Mouse (Mus musculus): Measurements from ENCODE around the gene Coro1b. TPM values are rescaled to one million over a fixed set of nuclear protein-coding genes. Genes with fewer than 3 reads are reported as not detected.

The Coro1b gene
- polyA plus RNA-seq, 1 experiment from 2014 or later = 143 TPM

DNA sequence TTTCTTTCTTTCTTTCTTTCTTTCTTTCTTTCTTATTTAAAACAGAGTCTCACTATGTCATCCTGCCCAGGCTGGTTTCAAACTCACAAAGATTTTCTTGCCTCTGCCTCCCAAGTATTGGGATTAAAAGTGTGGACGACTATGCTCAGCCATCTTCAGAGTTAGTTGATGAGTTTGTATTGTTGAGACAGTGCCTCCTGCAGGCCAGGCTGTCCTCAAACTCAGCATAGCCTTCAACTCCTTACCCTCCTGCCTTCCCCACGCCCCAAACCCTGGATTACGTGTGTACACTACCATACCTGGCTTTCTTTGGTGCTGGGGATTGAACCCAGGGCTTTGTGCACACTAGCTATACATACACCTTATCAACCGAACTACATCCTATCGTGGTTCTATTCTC is 12.0 kb upstream of the Coro1b start:
- peaks cover 8% of the 10 kb centered on the region for H3K36me3 ChIP-seq (ENCODE audit: control insufficient read depth, insufficient read depth)
- no peaks in the 10 kb centered on the region for H3K4me1 ChIP-seq (replicated peaks; ENCODE audit: control insufficient read depth, insufficient read depth, low read length)
- ATAC-seq = no peak
- WGBS = 76% methylated on average over 5 of the region's 5 CpGs
- no peak overlapping the region for H3K4me2 ChIP-seq (ENCODE audit: low read length)
- H3K4me3 ChIP-seq (replicated peaks; ENCODE audit: low read length) = no peak overlapping the region
- H3K27me3 ChIP-seq (replicated peaks; ENCODE audit: control insufficient read depth, insufficient read depth, low read length) = no peaks in the 10 kb centered on the region
- no peak overlapping the region for H3K9ac ChIP-seq (replicated peaks; ENCODE audit: low read depth, low read length)
- no peak overlapping the region for H3K27ac ChIP-seq (ENCODE audit: low read length)
- H3K9me3 ChIP-seq (ENCODE audit: control insufficient read depth, low read length) = no peaks in the 10 kb centered on the region

DNA sequence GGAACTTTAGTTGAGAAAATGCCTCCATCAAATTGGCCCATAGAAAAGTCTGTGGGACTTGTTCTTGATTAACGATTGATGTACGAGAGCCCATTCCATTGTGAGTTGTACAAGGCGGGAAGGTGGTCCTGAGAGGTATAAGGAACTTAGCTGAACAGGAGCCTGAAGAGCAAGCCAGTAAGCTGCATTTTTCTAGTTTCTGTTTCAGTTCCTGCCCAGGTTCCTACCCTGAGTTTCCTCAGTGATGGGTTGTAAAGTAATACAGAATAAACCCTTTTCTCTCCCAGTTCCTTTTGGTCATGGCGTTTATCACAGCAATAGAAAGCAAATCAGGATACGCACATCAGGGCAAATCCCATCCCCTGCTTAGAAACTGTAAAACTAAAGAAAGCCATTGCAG is 10.5 kb upstream of the Coro1b start:
- H3K4me2 ChIP-seq (ENCODE audit: low read length) = no peak overlapping the region
- no peak overlapping the region for H3K4me3 ChIP-seq (replicated peaks; ENCODE audit: low read length)
- H3K27ac ChIP-seq (ENCODE audit: low read length) = no peak overlapping the region
- no peak for ATAC-seq
- H3K9ac ChIP-seq (replicated peaks; ENCODE audit: low read depth, low read length) = no peak overlapping the region
- H3K4me1 ChIP-seq (replicated peaks; ENCODE audit: control insufficient read depth, insufficient read depth, low read length) = no peaks in the 10 kb centered on the region
- WGBS = 82% methylated on average over 5 of the region's 5 CpGs
- no peaks in the 10 kb centered on the region for H3K9me3 ChIP-seq (ENCODE audit: control insufficient read depth, low read length)
- no peaks in the 10 kb centered on the region for H3K36me3 ChIP-seq (ENCODE audit: control insufficient read depth, insufficient read depth)
- no peaks in the 10 kb centered on the region for H3K27me3 ChIP-seq (replicated peaks; ENCODE audit: control insufficient read depth, insufficient read depth, low read length)

DNA sequence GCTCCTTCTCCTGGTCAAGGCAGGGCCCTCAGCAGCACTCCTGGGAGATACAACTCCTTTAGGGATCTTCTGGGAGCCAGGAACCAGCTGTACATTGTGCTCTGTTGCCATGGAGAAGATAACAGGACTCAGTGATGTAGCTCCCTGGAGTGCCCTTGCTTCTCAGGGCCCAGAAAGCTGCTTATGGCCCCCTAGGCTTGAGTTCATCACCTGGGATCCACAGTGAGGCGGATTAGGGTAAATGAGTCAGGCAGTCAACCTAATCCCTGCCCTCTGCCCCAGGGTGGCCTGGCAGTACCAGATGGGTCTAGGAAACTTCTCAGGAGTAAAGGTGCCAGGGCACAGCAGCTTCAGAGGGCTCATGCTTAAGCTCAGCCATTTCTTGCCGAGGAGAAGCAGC is 9.0 kb upstream of the Coro1b start, which contains the start of gene Gpr152:
Gpr152 (plus strand) TSS at position 342 of the 400 bp plus-strand sequence.
- WGBS = 68% methylated on average over 2 of the region's 2 CpGs
- H3K27me3 ChIP-seq (replicated peaks; ENCODE audit: control insufficient read depth, insufficient read depth, low read length) = no peaks in the 10 kb centered on the region
- H3K4me3 ChIP-seq (replicated peaks; ENCODE audit: low read length) = no peak within 1 kb of the TSS
- H3K9me3 ChIP-seq (ENCODE audit: control insufficient read depth, low read length) = no peaks in the 10 kb centered on the region
- no peak within 1 kb of the TSS for H3K27ac ChIP-seq (ENCODE audit: low read length)
- H3K9ac ChIP-seq (replicated peaks; ENCODE audit: low read depth, low read length) = no peak within 1 kb of the TSS
- no peak within 1 kb of the TSS for H3K4me2 ChIP-seq (ENCODE audit: low read length)
- ATAC-seq = no peak
- no peaks in the 10 kb centered on the region for H3K36me3 ChIP-seq (ENCODE audit: control insufficient read depth, insufficient read depth)
- H3K4me1 ChIP-seq (replicated peaks; ENCODE audit: control insufficient read depth, insufficient read depth, low read length) = no peaks in the 10 kb centered on the region

DNA sequence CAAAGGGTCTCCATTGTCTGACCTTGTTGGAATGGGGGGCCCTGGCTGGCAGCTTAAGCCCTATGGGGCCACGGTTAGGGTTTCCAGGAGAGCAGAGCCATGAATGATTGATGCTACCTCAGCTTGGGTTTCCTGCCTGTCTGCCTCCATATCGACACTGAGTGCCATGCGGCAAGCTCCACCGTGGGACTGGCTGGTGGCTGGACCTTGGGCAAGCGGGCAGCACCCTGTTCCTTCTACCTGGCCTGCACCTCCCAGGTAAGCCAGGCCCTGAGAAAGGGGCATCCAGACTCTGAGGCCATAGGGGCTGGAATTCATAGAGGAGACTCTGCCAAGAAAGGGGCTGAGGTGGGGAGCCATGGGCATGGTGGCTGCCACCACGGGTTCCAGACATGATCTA is 8.3 kb upstream of the Coro1b start:
- Histone ChIP-seq H3K9me3 (ENCODE audit: control insufficient read depth, low read length) (no peaks in the 10 kb centered on the region), H3K36me3 (ENCODE audit: control insufficient read depth, insufficient read depth) (no peaks in the 10 kb centered on the region), H3K4me2 (ENCODE audit: low read length) (no peak overlapping the region), H3K9ac (replicated peaks; ENCODE audit: low read depth, low read length) (no peak overlapping the region), H3K4me1 (replicated peaks; ENCODE audit: control insufficient read depth, insufficient read depth, low read length) (no peaks in the 10 kb centered on the region), H3K27me3 (replicated peaks; ENCODE audit: control insufficient read depth, insufficient read depth, low read length) (no peaks in the 10 kb centered on the region), H3K27ac (ENCODE audit: low read length) (no peak overlapping the region), H3K4me3 (replicated peaks; ENCODE audit: low read length) (no peak overlapping the region)
- no peak for ATAC-seq
- 78% methylated on average over 6 of the region's 6 CpGs for WGBS

DNA sequence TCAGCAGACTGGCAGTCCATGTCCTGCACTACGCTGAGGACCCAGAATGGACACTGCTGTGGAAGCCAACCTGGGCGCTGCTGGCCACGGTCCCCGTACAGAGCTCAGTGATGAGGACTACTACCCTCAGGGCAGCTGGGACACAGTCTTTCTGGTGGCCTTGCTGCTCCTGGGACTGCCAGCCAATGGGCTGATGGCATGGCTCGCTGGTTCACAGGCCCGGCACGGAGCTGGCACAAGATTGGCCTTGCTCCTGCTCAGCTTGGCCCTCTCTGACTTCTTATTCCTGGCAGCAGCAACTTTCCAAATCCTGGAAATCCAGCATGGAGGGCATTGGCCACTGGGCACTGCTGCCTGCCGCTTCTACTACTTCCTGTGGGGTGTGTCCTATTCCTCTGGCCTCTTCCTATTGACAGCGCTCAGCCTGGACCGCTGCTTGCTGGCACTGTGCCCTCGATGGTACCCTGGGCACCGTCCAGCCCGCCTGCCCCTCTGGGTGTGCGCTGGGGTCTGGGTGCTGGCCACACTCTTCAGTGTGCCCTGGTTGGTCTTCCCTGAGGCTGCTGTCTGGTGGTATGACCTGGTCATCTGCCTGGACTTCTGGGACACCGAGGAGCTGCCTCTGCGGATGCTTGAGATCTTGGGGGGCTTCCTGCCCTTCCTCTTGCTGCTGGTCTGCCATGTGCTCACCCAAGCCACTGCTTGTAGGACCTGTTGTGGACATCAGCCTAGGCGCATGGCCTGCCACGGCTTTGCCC is 5.8 kb upstream of the Coro1b start:
- Histone ChIP-seq H3K4me2 (ENCODE audit: low read length) (no peak overlapping the region), H3K27me3 (replicated peaks; ENCODE audit: control insufficient read depth, insufficient read depth, low read length) (no peaks in the 10 kb centered on the region), H3K4me1 (replicated peaks; ENCODE audit: control insufficient read depth, insufficient read depth, low read length) (peaks cover 1% of the 10 kb centered on the region), H3K27ac (ENCODE audit: low read length) (no peak overlapping the region), H3K36me3 (ENCODE audit: control insufficient read depth, insufficient read depth) (no peaks in the 10 kb centered on the region), H3K9me3 (ENCODE audit: control insufficient read depth, low read length) (no peaks in the 10 kb centered on the region), H3K9ac (replicated peaks; ENCODE audit: low read depth, low read length) (no peak overlapping the region), H3K4me3 (replicated peaks; ENCODE audit: low read length) (no peak overlapping the region)
- 90% methylated on average over 18 of the region's 18 CpGs for WGBS
- ATAC-seq = no peak

DNA sequence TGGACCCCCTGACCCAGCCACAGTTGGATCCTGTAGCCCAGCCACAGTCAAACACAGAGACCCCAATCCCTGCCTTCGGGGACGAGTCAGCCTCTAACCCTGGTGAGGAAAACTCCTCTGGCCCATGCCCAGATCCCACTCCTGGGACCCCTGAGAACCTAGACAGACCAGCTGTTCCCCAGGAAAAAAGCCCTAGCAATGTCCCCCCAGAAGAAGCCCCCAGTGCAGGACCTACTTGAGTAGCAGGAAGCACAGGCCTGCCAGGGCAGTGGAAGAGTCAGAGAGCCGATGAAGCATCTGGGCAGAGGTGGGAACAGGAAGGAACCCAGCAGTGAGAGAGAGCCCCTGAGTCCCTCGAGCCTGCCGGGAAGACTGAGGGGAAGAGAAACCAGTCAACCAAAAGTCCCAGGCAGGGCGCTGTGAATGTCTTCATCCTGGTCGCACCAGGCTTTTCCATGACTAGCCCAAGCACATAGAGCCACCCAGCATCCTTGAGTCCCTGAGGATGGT is 4.6 kb upstream of the Coro1b start, which contains the start of gene Cabp4:
Cabp4 (minus strand) TSS at position 275 of the 510 bp plus-strand sequence.
- 83% methylated on average over 7 of the region's 7 CpGs for WGBS
- H3K36me3 ChIP-seq (ENCODE audit: control insufficient read depth, insufficient read depth) = no peaks in the 10 kb centered on the region

DNA sequence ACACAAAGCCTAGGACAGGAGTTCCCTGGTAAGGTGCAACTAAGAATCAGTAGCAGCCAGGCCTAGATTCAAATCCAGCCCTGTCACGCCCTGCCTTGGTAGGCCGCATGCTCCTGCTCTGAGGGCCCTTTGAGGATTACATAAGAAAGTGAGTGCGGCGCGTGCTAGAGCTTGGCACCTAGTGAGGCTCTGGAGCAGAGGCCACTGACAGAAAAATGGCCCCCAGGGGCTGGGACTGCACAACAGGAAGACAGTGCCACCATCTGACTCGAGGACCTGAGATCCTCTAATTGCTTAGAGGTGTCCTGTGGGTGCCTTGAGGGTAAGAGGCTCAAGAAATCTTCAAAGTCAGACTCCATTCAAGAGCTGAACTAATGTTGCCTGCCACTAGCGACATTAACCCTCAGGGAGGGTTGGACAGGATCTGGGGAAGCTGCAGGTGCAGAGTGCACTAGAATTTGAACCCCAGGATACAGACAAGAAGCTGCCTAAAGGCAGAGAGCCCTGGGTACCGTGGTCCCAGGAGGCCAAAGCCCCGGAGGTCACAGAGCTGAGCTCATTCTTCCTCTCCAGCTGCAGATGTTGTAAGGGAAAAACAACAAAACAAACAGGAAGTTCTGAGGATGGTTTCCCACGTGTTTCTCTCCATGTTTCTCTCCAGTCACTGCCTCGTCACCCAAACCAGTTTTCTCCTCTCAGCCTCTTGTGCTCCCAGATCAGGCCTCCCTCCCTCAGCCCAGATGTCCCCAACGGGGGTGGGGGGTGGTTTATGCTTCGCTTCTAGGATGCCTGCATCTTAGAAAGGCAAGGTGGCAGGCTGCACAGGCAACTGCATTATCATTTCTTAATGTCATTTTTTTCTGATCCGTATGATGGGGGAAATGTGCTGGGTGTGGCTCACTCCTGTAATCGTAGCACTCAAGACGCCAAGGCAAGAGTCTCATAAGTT is 3.6 kb upstream of the Coro1b start:
- Histone ChIP-seq H3K36me3 (ENCODE audit: control insufficient read depth, insufficient read depth) (no peaks in the 10 kb centered on the region), H3K4me3 (replicated peaks; ENCODE audit: low read length) (no peak overlapping the region), H3K9me3 (ENCODE audit: control insufficient read depth, low read length) (no peaks in the 10 kb centered on the region), H3K27me3 (replicated peaks; ENCODE audit: control insufficient read depth, insufficient read depth, low read length) (no peaks in the 10 kb centered on the region), H3K27ac (ENCODE audit: low read length) (no peak overlapping the region), H3K4me1 (replicated peaks; ENCODE audit: control insufficient read depth, insufficient read depth, low read length) (peaks cover 18% of the 10 kb centered on the region), H3K4me2 (ENCODE audit: low read length) (no peak overlapping the region), H3K9ac (replicated peaks; ENCODE audit: low read depth, low read length) (no peak overlapping the region)
- 85% methylated on average over 16 of the region's 16 CpGs for WGBS
- no peak for ATAC-seq

More for the DNA sequence above, 4.6 kb upstream of the Coro1b start, which contains the start of gene Cabp4:
- Histone ChIP-seq H3K4me1 (replicated peaks; ENCODE audit: control insufficient read depth, insufficient read depth, low read length) (peaks cover 7% of the 10 kb centered on the region), H3K4me3 (replicated peaks; ENCODE audit: low read length) (no peak within 1 kb of the TSS), H3K4me2 (ENCODE audit: low read length) (no peak within 1 kb of the TSS), H3K9ac (replicated peaks; ENCODE audit: low read depth, low read length) (no peak within 1 kb of the TSS), H3K27me3 (replicated peaks; ENCODE audit: control insufficient read depth, insufficient read depth, low read length) (no peaks in the 10 kb centered on the region), H3K9me3 (ENCODE audit: control insufficient read depth, low read length) (no peaks in the 10 kb centered on the region), H3K27ac (ENCODE audit: low read length) (no peak within 1 kb of the TSS; the same call in 1 of the 2 replicates)
- no peak for ATAC-seq

DNA sequence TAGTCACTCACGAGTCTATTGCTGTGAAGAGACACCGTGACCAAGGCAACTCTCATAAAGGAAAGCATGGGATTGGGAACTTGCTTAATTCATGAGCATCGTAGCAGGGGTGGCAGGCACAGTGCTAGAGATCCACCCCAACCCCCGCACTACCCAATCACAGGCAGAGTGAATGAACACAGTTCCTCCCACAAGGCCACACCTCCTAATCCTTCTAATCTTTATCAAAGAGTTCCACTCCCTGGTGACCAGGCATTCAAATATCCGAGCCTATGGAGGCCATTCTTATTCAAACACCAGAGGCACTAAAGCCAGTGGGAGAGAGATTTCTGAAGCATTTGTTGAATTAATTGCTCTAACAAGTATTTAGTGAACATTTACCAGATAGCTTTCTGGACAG is 2.5 kb upstream of the Coro1b start:
- H3K4me2 ChIP-seq (ENCODE audit: low read length) = no peak overlapping the region
- 85% methylated on average over 5 of the region's 5 CpGs for WGBS
- peaks cover 3% of the 10 kb centered on the region; the same call in 1 of the 2 replicates for H3K36me3 ChIP-seq (ENCODE audit: control insufficient read depth, insufficient read depth)
- H3K27ac ChIP-seq (ENCODE audit: low read length) = no peak overlapping the region
- H3K27me3 ChIP-seq (replicated peaks; ENCODE audit: control insufficient read depth, insufficient read depth, low read length) = no peaks in the 10 kb centered on the region
- ATAC-seq = no peak
- H3K4me1 ChIP-seq (replicated peaks; ENCODE audit: control insufficient read depth, insufficient read depth, low read length) = peaks cover 22% of the 10 kb centered on the region
- no peaks in the 10 kb centered on the region for H3K9me3 ChIP-seq (ENCODE audit: control insufficient read depth, low read length)
- no peak overlapping the region for H3K9ac ChIP-seq (replicated peaks; ENCODE audit: low read depth, low read length)
- no peak overlapping the region for H3K4me3 ChIP-seq (replicated peaks; ENCODE audit: low read length)
